Mouse (Mus musculus) bone marrow macrophage, adult 2 months (primary cell): ENCODE measurements around the gene Nudt19.

ENCODE experiments used
- CTCF ChIP-seq: IDR thresholded peaks from 2 replicates; pipeline ENCODE4 v1.5.1; 2012; ENCODE audit warnings: low read depth, mild to moderate bottlenecking, low read length, moderate library complexity
- POLR2A ChIP-seq: IDR thresholded peaks from 2 replicates; pipeline ENCODE4 v1.6.1; 2012; ENCODE audit warnings: mild to moderate bottlenecking, low read depth, low read length, borderline replicate concordance

DNA sequence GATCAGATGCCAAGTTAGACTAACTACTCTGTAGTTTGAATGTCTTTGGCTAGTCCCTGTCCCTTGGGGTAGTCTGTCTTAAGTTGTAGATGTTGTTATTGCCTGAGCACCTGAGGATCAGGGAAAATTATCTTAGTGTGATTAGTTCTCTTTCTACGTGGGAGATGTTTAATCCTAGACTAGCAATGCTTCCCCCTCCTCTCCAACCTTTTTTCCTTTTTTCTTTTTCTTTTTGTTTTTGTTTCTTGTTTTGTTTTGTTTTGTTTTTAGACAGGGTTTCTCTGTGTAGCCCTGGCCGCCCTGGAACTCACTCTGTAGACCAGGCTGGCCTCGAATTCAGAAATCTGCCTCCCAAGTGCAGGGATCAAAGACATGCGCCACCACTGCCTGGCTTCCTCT is at the start of gene Nudt19:
- no peak for TF ChIP-seq CTCF
- TF ChIP-seq POLR2A: no peak
